Mouse (Mus musculus) embryonic facial prominence, embryonic 10.5 days (tissue): ENCODE measurements at regions not wholly inside any gene's neighbourhood (a gene's known extent, or its start where the extent isn't known, plus 50 kb on each side); places are given as distances from the start of the nearest gene placed in this dataset.

Experiments
- DNase-seq: peaks from one replicate; pipeline ENCODE4 v3.0.0-alpha.2; 2017; ENCODE audit warnings: low spot score
- H3K27ac ChIP-seq: fragments of 300-500 bp; sonication (generic); replicated peaks from 2 replicates; pipeline ENCODE4 v1.5.1; 2016; ENCODE audit warnings: mild to moderate bottlenecking
- H3K27me3 ChIP-seq: fragments of 300-500 bp; sonication (generic); replicated peaks from 2 replicates; pipeline ENCODE4 v1.6.1; 2016; ENCODE audit warnings: low read depth, mild to moderate bottlenecking; ENCODE audit not compliant: poor library complexity, severe bottlenecking
- H3K36me3 ChIP-seq: fragments of 300-500 bp; sonication (generic); replicated peaks from 2 replicates; pipeline ENCODE4 v1.6.1; 2016; ENCODE audit warnings: mild to moderate bottlenecking, moderate library complexity
- H3K4me1 ChIP-seq: fragments of 300-500 bp; sonication (generic); 2 replicates; pipeline ENCODE4 v1.6.1; 2016
- H3K4me3 ChIP-seq: fragments of 300-500 bp; sonication (generic); 2 replicates; pipeline ENCODE4 v1.5.1; 2016; ENCODE audit warnings: mild to moderate bottlenecking, moderate library complexity
- H3K9me3 ChIP-seq: fragments of 300-500 bp; sonication (generic); 2 replicates; pipeline ENCODE4 v1.6.1; 2016; ENCODE audit warnings: mild to moderate bottlenecking
- WGBS: fragments of 180-500 bp; shearing (Covaris S2); methylation state at CpG from one replicate; pipeline ENCODE4 v1.1.7; 2016; 5-methylcytosine and 5-hydroxymethylcytosine counted together

- Histone ChIP-seq H3K4me1 (no peaks in the 10 kb centered on the region), H3K36me3 (no peaks in the 10 kb centered on the region), H3K4me3 (no peak overlapping the region), H3K27me3 (no peaks in the 10 kb centered on the region), H3K9me3 (no peaks in the 10 kb centered on the region), H3K27ac (no peak overlapping the region)
- WGBS = 91% methylated on average over 5 of the region's 5 CpGs
- DNase-seq = no peak
These were observed 207.4 kb upstream of the Hs6st1 start for GRCm38 (mm10) chr1:35860779-35861178.

- Histone ChIP-seq H3K4me1 (no peaks in the 10 kb centered on the region), H3K9me3 (no peaks in the 10 kb centered on the region), H3K27ac (no peak overlapping the region), H3K27me3 (no peaks in the 10 kb centered on the region), H3K4me3 (no peak overlapping the region), H3K36me3 (no peaks in the 10 kb centered on the region)
- DNase-seq = no peak
- WGBS = 89% methylated on average over 5 of the region's 5 CpGs
These were observed 206.0 kb upstream of the Hs6st1 start for GRCm38 (mm10) chr1:35862196-35862595.

DNA sequence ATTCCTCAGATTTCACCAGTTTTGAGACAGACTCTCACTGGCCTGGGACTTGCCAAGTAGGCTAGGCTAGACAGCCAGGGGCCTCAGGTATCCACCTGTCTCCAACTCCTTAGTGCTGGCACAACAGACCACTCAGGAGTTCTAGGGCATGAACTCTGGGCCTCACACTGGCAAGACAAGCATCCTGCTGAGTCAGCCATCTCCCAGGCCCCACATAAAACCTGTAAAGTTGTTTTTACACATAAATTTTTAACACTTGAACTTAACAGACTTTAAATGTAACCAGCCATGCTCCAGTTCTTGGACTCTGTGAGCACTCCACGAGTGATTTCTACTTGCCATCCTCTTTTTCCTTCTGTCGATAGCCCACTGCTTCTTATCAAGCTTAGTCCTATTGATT lies 205.5 kb upstream of the Hs6st1 start:
- H3K27me3 ChIP-seq = no peaks in the 10 kb centered on the region
- no peak overlapping the region for H3K27ac ChIP-seq
- WGBS = 83% methylated on average over 2 of the region's 2 CpGs
- no peak for DNase-seq
- no peaks in the 10 kb centered on the region for H3K36me3 ChIP-seq
- H3K4me3 ChIP-seq = no peak overlapping the region
- no peaks in the 10 kb centered on the region for H3K9me3 ChIP-seq
- no peaks in the 10 kb centered on the region for H3K4me1 ChIP-seq

DNA sequence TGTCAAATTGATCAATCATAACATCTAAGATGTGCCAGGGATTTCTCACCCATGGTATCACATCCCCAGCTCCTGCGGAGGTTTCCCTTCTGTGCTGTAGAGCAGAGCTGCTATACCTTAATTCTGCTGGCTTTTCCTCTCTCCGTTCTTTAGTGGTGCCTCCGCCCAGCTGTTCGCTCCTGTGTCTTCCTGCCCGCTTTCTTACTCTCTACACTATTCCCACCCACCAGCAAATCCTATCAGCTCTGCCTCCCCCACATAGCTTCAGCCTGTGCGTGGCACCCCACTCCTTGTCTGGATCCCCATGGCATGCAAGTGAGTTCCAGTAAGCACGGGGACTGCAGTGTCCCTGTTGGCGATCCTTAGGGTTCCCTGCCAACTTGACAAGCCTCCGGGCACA lies 204.0 kb upstream of the Hs6st1 start:
- no peaks in the 10 kb centered on the region for H3K36me3 ChIP-seq
- H3K4me3 ChIP-seq = no peak overlapping the region
- H3K4me1 ChIP-seq = peaks cover 2% of the 10 kb centered on the region; the same call in 1 of the 2 replicates
- DNase-seq = no peak
- H3K27me3 ChIP-seq = no peaks in the 10 kb centered on the region
- no peak overlapping the region for H3K27ac ChIP-seq
- WGBS = 91% methylated on average over 9 of the region's 9 CpGs
- no peaks in the 10 kb centered on the region for H3K9me3 ChIP-seq

- H3K27me3 ChIP-seq = no peaks in the 10 kb centered on the region
- no peak overlapping the region for H3K27ac ChIP-seq
- DNase-seq = no peak
- peaks cover 12% of the 10 kb centered on the region for H3K4me1 ChIP-seq
- 89% methylated on average over 6 of the region's 6 CpGs for WGBS
- H3K36me3 ChIP-seq = no peaks in the 10 kb centered on the region
- no peaks in the 10 kb centered on the region for H3K9me3 ChIP-seq
- H3K4me3 ChIP-seq = no peak overlapping the region
These were observed 202.9 kb upstream of the Hs6st1 start for GRCm38 (mm10) chr1:35865263-35865662.

GRCm38 (mm10) chr1:35866643-35867042 lies 201.6 kb upstream of the Hs6st1 start:
- H3K4me1 ChIP-seq = peaks cover 20% of the 10 kb centered on the region
- WGBS = 83% methylated on average over 12 of the region's 12 CpGs
- no peaks in the 10 kb centered on the region for H3K36me3 ChIP-seq
- H3K4me3 ChIP-seq = no peak overlapping the region
- DNase-seq = no peak
- no peaks in the 10 kb centered on the region for H3K9me3 ChIP-seq
- H3K27me3 ChIP-seq = no peaks in the 10 kb centered on the region
- H3K27ac ChIP-seq = no peak overlapping the region

DNA sequence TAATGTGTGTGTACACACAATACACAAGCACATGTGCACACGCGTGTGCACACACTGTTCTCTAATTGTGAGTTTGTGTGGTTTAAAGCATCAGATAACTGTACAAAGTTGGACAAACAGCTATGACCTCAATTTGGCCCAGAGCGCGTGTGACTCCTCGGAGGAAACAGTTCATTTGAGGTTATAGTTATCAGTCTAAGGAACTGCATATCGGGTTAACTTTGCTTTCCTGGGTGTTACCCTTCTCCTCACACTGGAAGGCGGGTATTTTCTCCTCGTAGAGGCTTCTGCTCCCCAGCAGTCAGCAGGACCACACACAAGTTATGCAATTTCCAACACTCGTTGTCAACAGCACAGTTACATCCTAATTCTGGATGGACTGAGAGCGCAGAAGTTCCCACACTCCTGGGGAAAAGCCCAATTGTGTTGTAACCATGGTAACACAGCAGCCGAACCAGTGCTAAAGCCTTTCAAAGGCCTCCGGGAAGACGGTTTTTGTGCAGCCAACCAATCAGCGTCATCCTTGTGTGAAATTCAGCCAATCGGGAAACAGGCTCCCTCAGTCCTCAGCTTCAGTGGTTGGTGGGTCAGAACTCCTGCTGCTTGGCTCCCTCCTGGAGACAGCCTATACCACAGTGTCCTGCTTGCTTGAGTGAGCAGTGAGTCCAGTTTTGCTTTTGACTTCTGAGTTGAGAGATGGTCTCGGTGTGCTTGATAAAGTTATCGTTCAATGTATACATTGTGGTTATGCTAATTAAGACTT lies 198.6 kb upstream of the Hs6st1 start:
- Histone ChIP-seq H3K9me3 (no peaks in the 10 kb centered on the region), H3K36me3 (no peaks in the 10 kb centered on the region), H3K4me3 (peak overlapping the region; percentile 35; the same call in 1 of the 2 replicates), H3K4me1 (peaks cover 20% of the 10 kb centered on the region), H3K27ac (peak overlapping the region; percentile 67), H3K27me3 (no peaks in the 10 kb centered on the region)
- DNase-seq = peak; percentile 78
- WGBS = 46% methylated on average over 17 of the region's 17 CpGs

DNA sequence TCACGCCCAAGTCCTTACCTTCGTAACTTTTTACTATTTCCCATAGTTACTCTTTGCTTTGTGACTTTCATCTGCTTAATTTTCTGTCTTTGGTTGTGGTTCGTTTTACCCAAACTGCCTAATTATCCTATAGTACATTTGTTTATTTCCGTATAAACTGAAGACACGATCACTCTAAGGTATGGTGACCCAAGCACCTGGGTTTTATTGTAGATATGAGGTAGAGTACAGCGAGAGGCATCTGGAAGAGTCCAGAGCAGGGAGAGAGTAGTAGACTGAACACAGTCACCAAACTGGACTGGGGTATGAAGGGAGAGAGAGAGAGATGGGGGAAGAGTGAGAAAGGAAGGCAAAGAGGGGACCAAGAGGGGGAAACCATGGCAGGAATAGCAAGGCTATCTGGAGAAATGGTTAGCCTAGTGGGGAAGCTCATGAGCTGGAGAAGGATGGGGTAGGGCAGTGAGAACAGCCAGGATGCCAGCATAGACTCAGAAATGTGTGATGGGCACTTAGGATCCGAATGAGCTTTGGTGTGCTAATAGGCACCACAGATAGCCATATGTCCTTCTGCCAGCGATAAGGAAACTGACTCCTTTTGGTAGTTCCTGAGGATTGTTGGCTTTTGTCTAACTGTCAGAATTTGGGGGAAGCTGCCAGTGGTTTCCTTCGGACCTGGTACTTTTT lies 197.9 kb upstream of the Hs6st1 start:
- no peaks in the 10 kb centered on the region for H3K9me3 ChIP-seq
- DNase-seq = no peak
- H3K27me3 ChIP-seq = no peaks in the 10 kb centered on the region
- peaks cover 25% of the 10 kb centered on the region for H3K4me1 ChIP-seq
- 76% methylated on average over 9 of the region's 9 CpGs for WGBS
- no peak overlapping the region; the same call in 1 of the 2 replicates for H3K4me3 ChIP-seq
- no peaks in the 10 kb centered on the region for H3K36me3 ChIP-seq
- peak overlapping the region; percentile 67 for H3K27ac ChIP-seq

- no peak for DNase-seq
- H3K27me3 ChIP-seq = no peaks in the 10 kb centered on the region
- H3K4me3 ChIP-seq = no peak overlapping the region
- H3K27ac ChIP-seq = no peak overlapping the region
- whole genome bisulfite sequencing = 92% methylated on average over 2 of the region's 2 CpGs
- H3K4me1 ChIP-seq = peaks cover 28% of the 10 kb centered on the region
- no peaks in the 10 kb centered on the region for H3K36me3 ChIP-seq
- no peaks in the 10 kb centered on the region for H3K9me3 ChIP-seq
These were observed 195.2 kb upstream of the Hs6st1 start for GRCm38 (mm10) chr1:35873038-35873437.

DNA sequence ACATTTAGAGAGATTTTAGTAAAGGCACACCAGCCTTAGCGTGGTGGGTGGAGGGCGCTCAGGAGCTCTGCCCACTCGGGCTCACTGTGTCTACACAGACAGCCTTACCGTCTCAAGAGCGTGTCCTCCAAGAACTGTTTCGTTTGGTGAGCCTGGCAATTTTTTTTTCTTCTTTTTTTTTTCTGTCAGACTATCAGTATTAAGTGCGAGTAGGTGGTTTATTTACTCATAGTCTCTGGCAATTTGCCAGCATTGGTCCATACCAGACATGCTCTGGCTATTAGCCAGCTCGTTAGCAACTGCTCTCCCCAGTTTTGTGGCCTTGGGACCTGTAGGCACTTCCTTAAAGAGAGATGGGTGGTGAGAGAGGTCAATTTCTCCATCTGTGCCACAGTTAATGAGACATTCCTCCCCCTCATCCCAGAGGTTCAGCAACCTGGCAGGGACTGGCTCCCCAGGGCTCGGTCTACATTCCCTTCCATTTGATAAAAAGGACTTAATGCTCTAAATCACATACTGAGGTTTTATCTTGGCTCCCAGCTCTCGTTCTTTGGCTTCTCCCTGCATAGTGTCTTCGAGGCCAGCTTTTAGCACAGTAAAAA lies 192.9 kb upstream of the Hs6st1 start:
- Histone ChIP-seq H3K4me3 (no peak overlapping the region), H3K36me3 (no peaks in the 10 kb centered on the region), H3K27ac (no peak overlapping the region), H3K4me1 (peaks cover 16% of the 10 kb centered on the region), H3K27me3 (no peaks in the 10 kb centered on the region), H3K9me3 (no peaks in the 10 kb centered on the region)
- 76% methylated on average over 11 of the region's 11 CpGs for WGBS
- no peak for DNase-seq

DNA sequence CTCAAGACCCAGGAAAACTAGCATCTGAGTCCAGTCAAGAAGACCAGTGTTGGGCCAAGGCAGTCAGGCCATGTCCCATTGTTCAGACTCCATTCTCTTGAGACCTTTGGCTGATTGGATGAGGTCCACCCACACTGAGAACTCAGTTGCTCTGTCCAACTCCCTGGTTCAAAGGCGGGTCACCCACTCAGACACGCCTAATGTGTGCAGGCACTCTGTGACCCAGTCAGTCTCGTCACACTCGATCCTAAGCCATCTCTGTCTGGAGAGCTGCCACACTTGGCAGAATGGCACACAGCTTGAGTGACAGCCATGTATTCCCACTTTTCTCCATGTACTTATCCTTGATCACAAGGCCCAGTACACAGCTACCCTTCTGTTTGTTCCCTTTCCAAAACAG lies 189.8 kb upstream of the Hs6st1 start:
- Histone ChIP-seq H3K36me3 (no peaks in the 10 kb centered on the region), H3K4me1 (peaks cover 8% of the 10 kb centered on the region; the same call in 1 of the 2 replicates), H3K27ac (no peak overlapping the region), H3K27me3 (no peaks in the 10 kb centered on the region), H3K9me3 (no peaks in the 10 kb centered on the region), H3K4me3 (no peak overlapping the region)
- WGBS = 91% methylated on average over 4 of the region's 4 CpGs
- no peak for DNase-seq

DNA sequence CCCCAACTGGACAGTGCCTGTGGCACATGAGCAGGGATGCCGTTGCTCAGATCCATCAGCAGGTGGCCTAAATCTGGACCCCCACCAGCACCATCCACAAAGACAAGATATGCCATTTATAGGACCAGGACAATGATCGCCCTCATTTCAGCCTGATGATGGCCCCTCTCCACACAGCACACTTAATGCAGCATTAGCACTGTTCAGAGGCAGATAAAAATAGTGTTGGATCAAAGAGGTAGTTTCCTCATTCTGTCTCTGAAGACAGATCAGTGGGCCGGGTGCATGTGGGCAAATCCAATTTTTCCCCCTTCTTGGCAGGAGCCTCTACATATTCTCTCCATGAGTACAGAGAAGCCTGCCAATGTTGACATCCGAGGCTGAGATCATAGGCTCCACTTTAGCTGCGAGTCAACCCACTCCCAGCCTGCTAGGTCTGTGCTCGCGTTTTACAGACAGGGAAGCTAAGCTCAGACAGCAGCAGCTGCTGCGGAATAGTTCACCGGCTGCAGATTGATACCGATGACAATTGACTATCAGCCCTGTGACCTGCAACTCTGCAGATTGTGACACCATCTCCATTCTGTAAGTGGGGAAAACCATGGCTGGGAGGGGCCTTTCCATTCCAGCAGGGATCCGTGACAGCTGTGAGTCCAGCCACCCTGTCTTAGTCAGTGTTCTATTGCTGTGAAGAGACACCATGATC lies 188.7 kb upstream of the Hs6st1 start:
- DNase-seq = no peak
- H3K27me3 ChIP-seq = no peaks in the 10 kb centered on the region

More for the DNA sequence above, 188.7 kb upstream of the Hs6st1 start:
- H3K27ac ChIP-seq = no peak overlapping the region
- H3K4me1 ChIP-seq = peaks cover 8% of the 10 kb centered on the region; the same call in 1 of the 2 replicates
- WGBS = 84% methylated on average over 11 of the region's 11 CpGs
- no peak overlapping the region for H3K4me3 ChIP-seq
- no peaks in the 10 kb centered on the region for H3K36me3 ChIP-seq
- H3K9me3 ChIP-seq = no peaks in the 10 kb centered on the region
